Mouse (Mus musculus) lung, postnatal 0 days (tissue): ENCODE measurements at regions not wholly inside any gene's neighbourhood (a gene's known extent, or its start where the extent isn't known, plus 50 kb on each side); places are given as distances from the start of the nearest gene placed in this dataset.
A peak's percentile ranks its signal among the peaks of the same experiment; 100 is the strongest.

Experiments
- ATAC-seq: fragments of 200-750 bp; cut with Nextera tagmentation; 2 replicates; pipeline ENCODE4 v1.8.0; 2017; ENCODE audit warnings: moderate library complexity
- DNase-seq: peaks from one replicate; pipeline ENCODE4 v3.0.0-alpha.2; 2016; ENCODE audit warnings: low spot score
- H3K27ac ChIP-seq: fragments of 300-500 bp; sonication (generic); 2 replicates; pipeline ENCODE4 v1.5.1; 2014; ENCODE audit warnings: antibody characterized with exemption, mild to moderate bottlenecking, low read length, mixed read lengths
- H3K27me3 ChIP-seq: fragments of 300-500 bp; sonication (generic); replicated peaks from 2 replicates; pipeline ENCODE4 v1.6.1; 2014; ENCODE audit warnings: low read length, mixed read lengths; ENCODE audit not compliant: insufficient read depth
- H3K36me3 ChIP-seq: fragments of 300-500 bp; sonication (generic); 2 replicates; pipeline ENCODE4 v1.6.1; 2014; ENCODE audit warnings: low read length, mixed read lengths; ENCODE audit not compliant: insufficient read depth
- H3K4me1 ChIP-seq: fragments of 300-500 bp; sonication (generic); 2 replicates; pipeline ENCODE4 v1.6.1; 2014; ENCODE audit warnings: antibody characterized with exemption, low read depth, low read length, mixed read lengths; ENCODE audit not compliant: insufficient read depth
- H3K4me2 ChIP-seq: fragments of 300-500 bp; sonication (generic); replicated peaks from 2 replicates; pipeline ENCODE4 v1.6.1; 2014; ENCODE audit warnings: low read depth, mild to moderate bottlenecking, low read length, moderate library complexity, mixed read lengths
- H3K4me3 ChIP-seq: fragments of 300-500 bp; sonication (generic); 2 replicates; pipeline ENCODE4 v1.5.1; 2014; ENCODE audit warnings: low read depth, low read length
- H3K9ac ChIP-seq: fragments of 300-500 bp; sonication (generic); replicated peaks from 2 replicates; pipeline ENCODE4 v1.6.1; 2014; ENCODE audit warnings: low read depth, mild to moderate bottlenecking
- H3K9me3 ChIP-seq: fragments of 300-500 bp; sonication (generic); 2 replicates; pipeline ENCODE4 v1.6.1; 2016; ENCODE audit warnings: low read length, mixed read lengths
- CTCF ChIP-seq: IDR thresholded peaks from 2 replicates; pipeline ENCODE4 v1.5.1; 2016; ENCODE audit warnings: antibody characterized with exemption, mild to moderate bottlenecking
- EP300 ChIP-seq: IDR thresholded peaks from 2 replicates; pipeline ENCODE4 v1.6.1; 2016; ENCODE audit warnings: antibody characterized with exemption, mild to moderate bottlenecking, control low read depth
- WGBS: fragments of 180-500 bp; shearing (Covaris S2); extraction: QIAGEN DNeasy Blood & Tissue Kit; methylation state at CpG from one replicate; pipeline ENCODE4 v1.1.7; 2014; 5-methylcytosine and 5-hydroxymethylcytosine counted together

GRCm38 (mm10) chr12:47353269-47353668, 534.5 kb upstream of the Nova1 start:
- Histone ChIP-seq H3K36me3 (no peaks in the 10 kb centered on the region), H3K9me3 (no peaks in the 10 kb centered on the region), H3K9ac (no peak overlapping the region), H3K4me2 (no peak overlapping the region), H3K27me3 (no peaks in the 10 kb centered on the region), H3K27ac (no peak overlapping the region), H3K4me3 (no peak overlapping the region), H3K4me1 (no peaks in the 10 kb centered on the region)
- ATAC-seq = no peak
- TF ChIP-seq EP300 (no peak), CTCF (no peak)
- DNase-seq = no peak
- WGBS = 40% methylated on average over 2 of the region's 2 CpGs

GRCm38 (mm10) chr12:47351229-47351628, 532.5 kb upstream of the Nova1 start:
- TF ChIP-seq CTCF (no peak), EP300 (no peak)
- H3K27me3 ChIP-seq = no peaks in the 10 kb centered on the region
- ATAC-seq (no peak), DNase-seq (no peak)
- H3K9me3 ChIP-seq = no peaks in the 10 kb centered on the region
- no peak overlapping the region for H3K27ac ChIP-seq
- H3K9ac ChIP-seq = no peak overlapping the region
- no peaks in the 10 kb centered on the region for H3K36me3 ChIP-seq
- H3K4me3 ChIP-seq = no peak overlapping the region
- H3K4me2 ChIP-seq = no peak overlapping the region
- WGBS = 89% methylated on average over 1 of the region's 1 CpGs
- H3K4me1 ChIP-seq = no peaks in the 10 kb centered on the region

DNA sequence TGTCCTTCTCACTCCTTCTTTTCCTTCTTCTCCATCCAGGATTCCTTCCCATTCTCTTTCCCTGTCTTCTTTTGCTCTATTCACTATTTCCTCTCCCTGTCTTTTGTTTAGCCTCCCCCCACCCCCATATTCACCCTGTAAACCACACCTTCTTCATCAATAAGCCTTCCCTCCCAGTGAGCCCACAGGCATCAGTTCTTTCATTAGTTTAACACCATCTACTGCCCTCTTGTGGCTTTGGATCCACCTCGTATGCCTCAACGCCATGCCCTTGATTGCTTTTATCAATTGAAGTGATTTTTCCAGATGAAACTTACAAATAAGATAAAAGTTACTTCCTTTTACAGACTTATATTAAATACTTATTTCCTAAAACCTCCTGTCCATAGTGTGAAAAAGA, 494.7 kb upstream of the Nova1 start:
- DNase-seq = no peak
- H3K9me3 ChIP-seq = no peaks in the 10 kb centered on the region
- H3K27me3 ChIP-seq = no peaks in the 10 kb centered on the region
- H3K9ac ChIP-seq = no peak overlapping the region
- no peaks in the 10 kb centered on the region for H3K36me3 ChIP-seq
- no peak overlapping the region for H3K4me3 ChIP-seq
- ATAC-seq = no peak
- H3K27ac ChIP-seq = no peak overlapping the region
- no peak overlapping the region for H3K4me2 ChIP-seq
- TF ChIP-seq CTCF (peak; percentile 46), EP300 (no peak)
- WGBS = 13% methylated on average over 2 of the region's 2 CpGs
- H3K4me1 ChIP-seq = no peaks in the 10 kb centered on the region

DNA sequence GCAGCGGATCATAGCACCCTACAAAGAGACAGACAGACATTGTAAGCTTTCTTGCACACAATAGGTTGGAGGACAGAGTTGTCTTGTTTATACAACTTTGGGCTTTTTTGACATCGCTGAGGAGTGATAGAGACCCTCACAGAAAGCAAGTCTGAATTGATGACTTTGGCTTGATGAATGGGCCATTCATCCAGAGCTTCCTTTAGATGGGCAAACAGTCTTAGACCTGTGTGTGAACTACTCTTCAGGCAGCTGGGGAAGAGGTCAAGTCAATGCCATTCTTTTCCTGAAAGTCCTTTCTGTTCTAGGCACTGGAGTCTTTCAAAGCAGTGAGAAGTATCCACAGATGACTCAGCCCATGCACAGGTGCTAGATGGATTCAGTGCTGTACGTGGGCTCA, 457.2 kb upstream of the Nova1 start:
- ATAC-seq = no peak
- TF ChIP-seq EP300 (no peak), CTCF (no peak)
- Histone ChIP-seq H3K27ac (no peak overlapping the region), H3K27me3 (no peaks in the 10 kb centered on the region), H3K4me1 (no peaks in the 10 kb centered on the region), H3K9me3 (no peaks in the 10 kb centered on the region), H3K4me2 (no peak overlapping the region), H3K4me3 (no peak overlapping the region), H3K36me3 (no peaks in the 10 kb centered on the region), H3K9ac (no peak overlapping the region)
- WGBS = 36% methylated on average over 3 of the region's 3 CpGs
- no peak for DNase-seq

GRCm38 (mm10) chr12:47272309-47272708, 453.6 kb upstream of the Nova1 start:
- no peak for TF ChIP-seq CTCF
- no peaks in the 10 kb centered on the region for H3K27me3 ChIP-seq
- ATAC-seq (no peak), DNase-seq (no peak)
- 73% methylated on average over 2 of the region's 2 CpGs for WGBS
- H3K36me3 ChIP-seq = no peaks in the 10 kb centered on the region
- H3K4me1 ChIP-seq = no peaks in the 10 kb centered on the region
- no peak overlapping the region for H3K4me3 ChIP-seq
- no peaks in the 10 kb centered on the region for H3K9me3 ChIP-seq
- H3K27ac ChIP-seq = no peak overlapping the region
- no peak overlapping the region for H3K9ac ChIP-seq
- H3K4me2 ChIP-seq = no peak overlapping the region

- Histone ChIP-seq H3K9me3 (no peaks in the 10 kb centered on the region), H3K4me2 (no peak overlapping the region), H3K4me1 (no peaks in the 10 kb centered on the region), H3K27ac (no peak overlapping the region), H3K36me3 (no peaks in the 10 kb centered on the region), H3K9ac (no peak overlapping the region), H3K27me3 (no peaks in the 10 kb centered on the region), H3K4me3 (no peak overlapping the region)
- WGBS = 38% methylated on average over 1 of the region's 1 CpGs
- DNase-seq (no peak), ATAC-seq (no peak)
- TF ChIP-seq EP300 = no peak
- TF ChIP-seq CTCF = no peak
These were observed 445.4 kb upstream of the Nova1 start for GRCm38 (mm10) chr12:47264118-47264517.

DNA sequence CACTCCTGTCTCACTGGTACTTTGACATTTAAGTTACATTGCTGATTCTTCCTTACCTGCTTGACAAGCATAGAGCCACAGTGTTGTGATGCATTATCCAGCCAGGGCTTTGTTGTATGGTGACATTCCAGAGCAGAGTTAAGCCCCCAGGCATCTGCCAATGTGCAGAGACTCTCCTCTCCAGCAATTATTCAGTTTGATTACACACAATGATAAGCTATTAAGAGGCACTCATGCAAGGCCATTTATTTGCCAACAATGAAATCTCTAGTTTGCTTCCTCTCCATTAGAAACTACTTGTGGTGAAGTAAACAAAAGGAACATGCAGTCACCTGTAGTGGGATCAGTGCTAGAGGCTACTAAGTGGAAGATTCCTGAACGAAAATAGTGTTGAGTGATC, 444.7 kb upstream of the Nova1 start:
- Histone ChIP-seq H3K27me3 (no peaks in the 10 kb centered on the region), H3K4me3 (no peak overlapping the region), H3K4me1 (no peaks in the 10 kb centered on the region), H3K9ac (no peak overlapping the region), H3K36me3 (no peaks in the 10 kb centered on the region), H3K4me2 (no peak overlapping the region), H3K9me3 (no peaks in the 10 kb centered on the region), H3K27ac (no peak overlapping the region)
- no peak for DNase-seq
- WGBS = 30% methylated on average over 1 of the region's 1 CpGs
- no peak for TF ChIP-seq EP300
- no peak for TF ChIP-seq CTCF
- no peak for ATAC-seq
